Mouse (Mus musculus): ENCODE data around the gene Myo1g. TPM values are rescaled to one million over a fixed set of nuclear protein-coding genes. Genes with fewer than 3 reads are reported as not detected.

Gene Myo1g
- polyA plus RNA-seq, 1 experiment from 2014 or later: 1.5 TPM

GRCm38 (mm10) chr11:6504689-6505088 lies 16.1 kb downstream of the Myo1g start:
- H3K4me3 ChIP-seq: no peak overlapping the region
- no peak overlapping the region for H3K4me2 ChIP-seq (replicated peaks)
- no peak overlapping the region for H3K9ac ChIP-seq
- H3K4me1 ChIP-seq: no peaks in the 10 kb centered on the region
- H3K27me3 ChIP-seq: no peaks in the 10 kb centered on the region
- no peak overlapping the region for H3K27ac ChIP-seq
- H3K36me3 ChIP-seq: no peaks in the 10 kb centered on the region
- no peak for ATAC-seq (ENCODE audit: low FRiP score, low read depth)
- 85% methylated on average over 6 of the region's 6 CpGs for WGBS
- no peaks in the 10 kb centered on the region for H3K9me3 ChIP-seq

GRCm38 (mm10) chr11:6504226-6504625 lies 16.5 kb downstream of the Myo1g start:
- H3K9me3 ChIP-seq: no peaks in the 10 kb centered on the region
- no peaks in the 10 kb centered on the region for H3K36me3 ChIP-seq
- no peak overlapping the region for H3K27ac ChIP-seq
- no peaks in the 10 kb centered on the region for H3K4me1 ChIP-seq
- H3K9ac ChIP-seq: no peak overlapping the region
- no peaks in the 10 kb centered on the region for H3K27me3 ChIP-seq
- no peak overlapping the region for H3K4me2 ChIP-seq (replicated peaks)
- ATAC-seq (ENCODE audit: low FRiP score, low read depth): no peak
- 76% methylated on average over 3 of the region's 3 CpGs for WGBS
- no peak overlapping the region for H3K4me3 ChIP-seq

GRCm38 (mm10) chr11:6502506-6502905 lies 18.3 kb downstream of the Myo1g start:
- Histone ChIP-seq H3K36me3 (no peaks in the 10 kb centered on the region), H3K9me3 (no peaks in the 10 kb centered on the region), H3K4me2 (replicated peaks) (no peak overlapping the region), H3K4me1 (no peaks in the 10 kb centered on the region), H3K4me3 (no peak overlapping the region), H3K27me3 (no peaks in the 10 kb centered on the region), H3K9ac (no peak overlapping the region), H3K27ac (no peak overlapping the region)
- ATAC-seq (ENCODE audit: low FRiP score, low read depth): no peak
- WGBS: 94% methylated on average over 2 of the region's 2 CpGs

- no peak overlapping the region for H3K9ac ChIP-seq
- no peak overlapping the region for H3K4me2 ChIP-seq (replicated peaks)
- H3K9me3 ChIP-seq: no peaks in the 10 kb centered on the region
- no peaks in the 10 kb centered on the region for H3K36me3 ChIP-seq
- no peak overlapping the region for H3K4me3 ChIP-seq
- ATAC-seq (ENCODE audit: low FRiP score, low read depth): no peak
- no peaks in the 10 kb centered on the region for H3K27me3 ChIP-seq
- WGBS: 79% methylated on average over 12 of the region's 12 CpGs
- no peak overlapping the region for H3K27ac ChIP-seq
- no peaks in the 10 kb centered on the region for H3K4me1 ChIP-seq
Observed at GRCm38 (mm10) chr11:6497311-6497948, 23.3 kb downstream of the Myo1g start.

- Histone ChIP-seq H3K9ac (no peak overlapping the region), H3K4me3 (no peak overlapping the region), H3K36me3 (no peaks in the 10 kb centered on the region), H3K27ac (no peak overlapping the region), H3K9me3 (no peaks in the 10 kb centered on the region), H3K27me3 (no peaks in the 10 kb centered on the region), H3K4me2 (replicated peaks) (no peak overlapping the region), H3K4me1 (no peaks in the 10 kb centered on the region)
- ATAC-seq (ENCODE audit: low FRiP score, low read depth): no peak
- 55% methylated on average over 6 of the region's 6 CpGs for WGBS
Observed at GRCm38 (mm10) chr11:6489691-6490503, 30.9 kb downstream of the Myo1g start.

- 89% methylated on average over 7 of the region's 7 CpGs for WGBS
- Histone ChIP-seq H3K27me3 (no peaks in the 10 kb centered on the region), H3K27ac (no peak overlapping the region), H3K36me3 (no peaks in the 10 kb centered on the region), H3K9ac (no peak overlapping the region), H3K4me1 (no peaks in the 10 kb centered on the region), H3K4me3 (no peak overlapping the region), H3K9me3 (no peaks in the 10 kb centered on the region), H3K4me2 (replicated peaks) (no peak overlapping the region)
- no peak for ATAC-seq (ENCODE audit: low FRiP score, low read depth)
Observed at GRCm38 (mm10) chr11:6489257-6489656, 31.5 kb downstream of the Myo1g start.

- no peak overlapping the region for H3K9ac ChIP-seq
- H3K4me1 ChIP-seq: no peaks in the 10 kb centered on the region
- no peaks in the 10 kb centered on the region for H3K36me3 ChIP-seq
- H3K27ac ChIP-seq: no peak overlapping the region
- no peak overlapping the region for H3K4me2 ChIP-seq (replicated peaks)
- 93% methylated on average over 5 of the region's 5 CpGs for WGBS
- no peaks in the 10 kb centered on the region for H3K9me3 ChIP-seq
- H3K4me3 ChIP-seq: no peak overlapping the region
- no peak for ATAC-seq (ENCODE audit: low FRiP score, low read depth)
- H3K27me3 ChIP-seq: no peaks in the 10 kb centered on the region
Observed at GRCm38 (mm10) chr11:6488041-6488684, 32.6 kb downstream of the Myo1g start.

GRCm38 (mm10) chr11:6487496-6487895 lies 33.3 kb downstream of the Myo1g start:
- Histone ChIP-seq H3K4me2 (replicated peaks) (no peak overlapping the region), H3K36me3 (no peaks in the 10 kb centered on the region), H3K27me3 (no peaks in the 10 kb centered on the region), H3K9ac (no peak overlapping the region), H3K4me1 (no peaks in the 10 kb centered on the region), H3K4me3 (no peak overlapping the region), H3K27ac (no peak overlapping the region), H3K9me3 (no peaks in the 10 kb centered on the region)
- WGBS: 60% methylated on average over 7 of the region's 7 CpGs
- no peak for ATAC-seq (ENCODE audit: low FRiP score, low read depth)

- 60% methylated on average over 6 of the region's 6 CpGs for WGBS
- H3K9me3 ChIP-seq: no peaks in the 10 kb centered on the region
- no peak overlapping the region for H3K4me3 ChIP-seq
- ATAC-seq (ENCODE audit: low FRiP score, low read depth): no peak
- H3K9ac ChIP-seq: no peak overlapping the region
- H3K27ac ChIP-seq: no peak overlapping the region
- no peaks in the 10 kb centered on the region for H3K27me3 ChIP-seq
- no peaks in the 10 kb centered on the region for H3K36me3 ChIP-seq
- no peaks in the 10 kb centered on the region for H3K4me1 ChIP-seq
- H3K4me2 ChIP-seq (replicated peaks): no peak overlapping the region
Observed at GRCm38 (mm10) chr11:6486916-6487315, 33.8 kb downstream of the Myo1g start.

- H3K27ac ChIP-seq: no peak overlapping the region
- no peak overlapping the region for H3K4me2 ChIP-seq (replicated peaks)
- no peak overlapping the region for H3K4me3 ChIP-seq
- no peaks in the 10 kb centered on the region for H3K4me1 ChIP-seq
- no peaks in the 10 kb centered on the region for H3K27me3 ChIP-seq
- WGBS: 64% methylated on average over 3 of the region's 3 CpGs
- no peak for ATAC-seq (ENCODE audit: low FRiP score, low read depth)
- H3K9me3 ChIP-seq: no peaks in the 10 kb centered on the region
- no peak overlapping the region for H3K9ac ChIP-seq
- H3K36me3 ChIP-seq: no peaks in the 10 kb centered on the region
Observed at GRCm38 (mm10) chr11:6484244-6484959, 36.4 kb downstream of the Myo1g start.

GRCm38 (mm10) chr11:6483103-6483502 lies 37.7 kb downstream of the Myo1g start:
- Histone ChIP-seq H3K36me3 (no peaks in the 10 kb centered on the region), H3K4me2 (replicated peaks) (no peak overlapping the region), H3K27me3 (no peaks in the 10 kb centered on the region), H3K9ac (no peak overlapping the region), H3K4me1 (no peaks in the 10 kb centered on the region), H3K4me3 (no peak overlapping the region), H3K9me3 (no peaks in the 10 kb centered on the region), H3K27ac (no peak overlapping the region)
- no peak for ATAC-seq (ENCODE audit: low FRiP score, low read depth)
- 83% methylated on average over 2 of the region's 2 CpGs for WGBS

GRCm38 (mm10) chr11:6481669-6482185 lies 39.0 kb downstream of the Myo1g start:
- Histone ChIP-seq H3K27me3 (no peaks in the 10 kb centered on the region), H3K4me2 (replicated peaks) (no peak overlapping the region), H3K27ac (no peak overlapping the region), H3K36me3 (no peaks in the 10 kb centered on the region), H3K9ac (no peak overlapping the region), H3K9me3 (no peaks in the 10 kb centered on the region), H3K4me1 (no peaks in the 10 kb centered on the region), H3K4me3 (no peak overlapping the region)
- WGBS: 63% methylated on average over 6 of the region's 6 CpGs
- peak; percentile 76 for ATAC-seq (ENCODE audit: low FRiP score, low read depth)
